Comparison of ENCODE assay signal across 21 mouse cellular contexts in genomic region chr19:55401638-55402037, GRCm38 (mm10).
DNase-seq lines count a peak whose midpoint lies in the region; ATAC-seq and TF ChIP-seq lines count a peak whose summit lies in the region.
"Had no signal": no experiment of that assay in that cellular context is flagged by ENCODE, and none has a peak within 500 bp of the region (broad histone marks: within the 10 kb centered on the region; RNA-seq: fewer than 3 reads in every experiment).

No protein-coding gene starts in this region.

- no peak overlapping the region for H3K4me3 ChIP-seq in heart, adult 2 months
- H3K4me3 ChIP-seq: embryonic facial prominence, embryonic 12.5 days; embryonic facial prominence, embryonic 15.5 days; hindbrain, embryonic 10.5 days; hindbrain, embryonic 13.5 days had no signal

- no peaks in the 10 kb centered on the region for H3K27me3 ChIP-seq in heart, adult 2 months (ENCODE audit: control insufficient read depth, insufficient read depth, low read length)
- H3K27me3 ChIP-seq: embryonic facial prominence, embryonic 12.5 days; embryonic facial prominence, embryonic 15.5 days; hindbrain, embryonic 13.5 days; Patski had no signal

- no peaks in the 10 kb centered on the region for H3K36me3 ChIP-seq in heart, adult 2 months (ENCODE audit: control insufficient read depth, insufficient read depth, low read length)
- H3K36me3 ChIP-seq: embryonic facial prominence, embryonic 15.5 days; hindbrain, embryonic 13.5 days had no signal

- no peaks in the 10 kb centered on the region for H3K79me2 ChIP-seq in heart, adult 2 months (replicated peaks; ENCODE audit: control insufficient read depth, insufficient read depth, low read length)

- TF ChIP-seq CTCF in heart, adult 2 months (IDR thresholded peaks at IDR 0.05): no peak

- no peaks in the 10 kb centered on the region for H3K4me1 ChIP-seq in heart, adult 2 months (ENCODE audit: control insufficient read depth, insufficient read depth, low read length)
- H3K4me1 ChIP-seq: embryonic facial prominence, embryonic 12.5 days; embryonic facial prominence, embryonic 15.5 days; hindbrain, embryonic 10.5 days; hindbrain, embryonic 13.5 days had no signal

- DNase-seq in heart, adult 11 months: peak; percentile 78
- DNase-seq in heart, postnatal 4 days: no peak
- peak; percentile 2 for DNase-seq in naive thymus-derived CD4-positive, alpha-beta T cell, adult 2 months (ENCODE audit: low read depth)
- no peak for DNase-seq in heart, adult 2 months
- DNase-seq: adrenal gland, adult 2 months; adrenal gland, postnatal 14 days; cerebellum, adult 11 months; cerebellum, adult 2 months; cerebellum, adult 9-11 months; cerebellum, postnatal 25 days; gastrocnemius, postnatal 25 days had no signal

- TF ChIP-seq EP300 in heart, adult 2 months (IDR thresholded peaks at IDR 0.05; ENCODE audit: insufficient read depth, low read depth, low read length): no peak

- no peak for TF ChIP-seq POLR2A in heart, adult 2 months (IDR thresholded peaks at IDR 0.05; ENCODE audit: insufficient read depth, low read depth, low read length)

- no peak overlapping the region for H3K27ac ChIP-seq in heart, adult 2 months
- H3K27ac ChIP-seq: embryonic facial prominence, embryonic 12.5 days; embryonic facial prominence, embryonic 15.5 days; hindbrain, embryonic 10.5 days; hindbrain, embryonic 13.5 days had no signal

- ATAC-seq in activated CD4-positive, CD25-positive, alpha-beta regulatory T cell, adult 4 months: peak; percentile 49
- no peak for ATAC-seq in megakaryocyte-erythroid progenitor cell, adult 5-6 weeks (replicated peaks; ENCODE audit: low FRiP score, low TSS enrichment, poor library complexity, severe bottlenecking)
- ATAC-seq: forebrain, embryonic 14.5 days; hindbrain, embryonic 16.5 days; intestine, postnatal 0 days; Patski had no signal

- intact Hi-C loops in heart, adult 2 months (cut with DNase I): no loop called here

- WGBS in heart, adult 2 months: 76% methylated on average over 11 of the region's 11 CpGs

- H3K9ac ChIP-seq in heart, adult 2 months (ENCODE audit: low read depth, low read length): no peak overlapping the region
- H3K9ac ChIP-seq: embryonic facial prominence, embryonic 12.5 days; embryonic facial prominence, embryonic 15.5 days; hindbrain, embryonic 13.5 days had no signal

Comparison
In these comparisons a context has a peak if more than half of its experiments do, and no peak if none do; other contexts are left out.
1. DNase-seq: peak in heart, adult 11 months (single experiment) and naive thymus-derived CD4-positive, alpha-beta T cell, adult 2 months (single experiment); none in heart, postnatal 4 days (single experiment) and heart, adult 2 months (0 of 2).